Mouse (Mus musculus) intestine, embryonic 16.5 days (tissue): ENCODE data around the gene Sult4a1. TPM values are rescaled to one million over a fixed set of nuclear protein-coding genes. Genes with fewer than 3 reads are reported as not detected.

Source experiments
- ATAC-seq: fragments of 200-750 bp; cut with Nextera tagmentation; 2 replicates; pipeline ENCODE4 v1.8.0; 2017; ENCODE audit warnings: moderate TSS enrichment, moderate library complexity
- H3K27ac ChIP-seq: fragments of 300-500 bp; sonication (generic); 2 replicates; pipeline ENCODE4 v1.5.1; 2014; ENCODE audit warnings: mild to moderate bottlenecking, low read length
- H3K27me3 ChIP-seq: fragments of 300-500 bp; sonication (generic); replicated peaks from 2 replicates; pipeline ENCODE4 v1.6.1; 2014; ENCODE audit warnings: low read length, control low read depth, mixed read lengths; ENCODE audit not compliant: control insufficient read depth, insufficient read depth
- H3K36me3 ChIP-seq: fragments of 300-500 bp; sonication (generic); 2 replicates; pipeline ENCODE4 v1.6.1; 2014; ENCODE audit warnings: low read length, control low read depth; ENCODE audit not compliant: control insufficient read depth, insufficient read depth
- H3K4me1 ChIP-seq: fragments of 300-500 bp; sonication (generic); 2 replicates; pipeline ENCODE4 v1.6.1; 2014; ENCODE audit warnings: low read length, control low read depth, mixed read lengths; ENCODE audit not compliant: control insufficient read depth, insufficient read depth
- H3K4me2 ChIP-seq: fragments of 300-500 bp; sonication (generic); 2 replicates; pipeline ENCODE4 v1.6.1; 2014; ENCODE audit warnings: low read depth, low read length, control low read depth
- H3K4me3 ChIP-seq: fragments of 300-500 bp; sonication (generic); 2 replicates; pipeline ENCODE4 v1.5.1; 2014; ENCODE audit warnings: mild to moderate bottlenecking, low read length
- H3K9ac ChIP-seq: fragments of 300-500 bp; sonication (generic); 2 replicates; pipeline ENCODE4 v1.6.1; 2014; ENCODE audit warnings: low read depth, low read length
- H3K9me3 ChIP-seq: fragments of 300-500 bp; sonication (generic); 2 replicates; pipeline ENCODE4 v1.6.1; 2016; ENCODE audit warnings: low read length, control low read depth; ENCODE audit not compliant: control insufficient read depth
- WGBS: fragments of 180-500 bp; shearing (Covaris S2); extraction: QIAGEN DNeasy Blood & Tissue Kit; methylation state at CpG from one replicate; pipeline ENCODE4 v1.1.7; 2014; 5-methylcytosine and 5-hydroxymethylcytosine counted together
- polyA plus RNA-seq: library from polyadenylated mRNA; unstranded; fragments of >200 nt; fragmentation: Nextera tagmentation; extraction: Ambion mirVana; gene quantifications from 2 replicates; pipeline ENCODE4 v1.2.1, GENCODE M21; 2015

Sult4a1 gene
- 4.9 and 5.1 TPM in 2 replicates for polyA plus RNA-seq

DNA sequence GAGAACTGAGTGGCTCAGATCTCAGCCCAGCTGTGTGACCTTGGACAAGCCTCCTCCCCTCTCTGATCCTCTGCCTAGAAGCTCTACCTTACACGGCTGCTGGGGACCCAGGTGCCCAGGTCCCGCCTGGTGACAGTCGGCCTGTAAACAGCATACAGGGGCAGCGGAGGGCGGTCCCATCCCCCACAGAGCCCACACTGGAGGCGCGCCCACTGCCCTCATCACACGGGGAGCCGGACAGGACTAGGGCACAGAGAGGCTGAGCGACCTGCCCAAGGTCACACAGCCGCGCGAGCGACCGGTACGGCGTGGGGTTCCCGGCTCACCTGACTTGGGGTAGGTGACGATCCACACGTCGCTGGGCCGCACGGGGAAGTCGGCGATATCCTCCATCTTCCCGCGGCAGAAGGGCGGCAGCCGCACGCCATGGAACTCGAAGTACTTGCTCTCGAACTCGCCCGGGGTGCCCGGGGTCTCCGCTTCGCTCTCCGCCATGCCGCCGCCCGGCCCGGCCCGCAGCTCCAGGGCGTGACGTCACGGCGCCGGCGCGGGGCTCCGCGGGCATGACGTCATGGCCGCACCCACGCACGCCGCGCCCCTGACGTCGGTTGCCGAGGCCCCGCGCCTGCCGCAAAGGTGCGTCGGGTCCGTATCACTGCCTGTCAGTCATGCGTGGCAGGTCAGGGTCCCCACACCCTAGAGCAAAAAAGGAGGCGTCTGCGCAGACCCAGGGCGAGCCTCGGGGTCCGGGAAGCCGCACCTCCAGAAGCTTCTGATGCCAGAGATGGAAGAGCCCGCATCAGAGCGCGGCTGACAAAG, at the start of gene Sult4a1:
Gene Sult4a1 (minus strand): TSS at position 650 of the 819 bp plus-strand sequence.
- Histone ChIP-seq H3K36me3 (no peaks in the 10 kb centered on the region), H3K4me2 (peak within 1 kb of the TSS; percentile 91), H3K27ac (no peak within 1 kb of the TSS), H3K4me3 (peak within 1 kb of the TSS; percentile 59), H3K9ac (peak within 1 kb of the TSS; percentile 51), H3K27me3 (peaks cover 22% of the 10 kb centered on the region), H3K9me3 (no peaks in the 10 kb centered on the region), H3K4me1 (no peaks in the 10 kb centered on the region)
- WGBS = 1% methylated on average over 77 of the region's 77 CpGs
- ATAC-seq = no peak

DNA sequence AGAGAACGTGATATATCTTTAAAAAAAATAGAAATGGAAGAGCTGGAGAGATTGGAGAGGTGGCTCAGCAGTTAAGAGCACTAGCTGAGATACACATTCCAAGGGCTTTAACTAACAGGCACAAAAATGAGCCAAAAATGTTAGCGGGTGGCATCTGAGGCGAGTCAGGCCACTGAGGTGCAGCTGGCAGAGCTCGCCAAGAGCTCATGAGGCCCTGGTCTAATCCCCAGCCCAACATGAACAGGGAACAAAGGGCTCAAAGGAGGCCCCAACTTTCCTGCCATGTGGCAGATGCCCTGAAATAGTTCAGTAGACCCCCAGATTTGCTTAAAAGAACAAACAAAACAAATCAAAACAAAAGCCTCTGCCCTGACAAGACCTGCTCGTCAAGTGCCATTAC, 35.4 kb upstream of the Sult4a1 start:
- H3K27ac ChIP-seq = no peak overlapping the region
- no peak overlapping the region for H3K4me2 ChIP-seq
- H3K36me3 ChIP-seq = no peaks in the 10 kb centered on the region
- no peaks in the 10 kb centered on the region for H3K9me3 ChIP-seq
- H3K27me3 ChIP-seq = no peaks in the 10 kb centered on the region
- H3K9ac ChIP-seq = no peak overlapping the region
- H3K4me3 ChIP-seq = no peak overlapping the region
- ATAC-seq = no peak
- 59% methylated on average over 5 of the region's 5 CpGs for WGBS
- no peaks in the 10 kb centered on the region for H3K4me1 ChIP-seq

DNA sequence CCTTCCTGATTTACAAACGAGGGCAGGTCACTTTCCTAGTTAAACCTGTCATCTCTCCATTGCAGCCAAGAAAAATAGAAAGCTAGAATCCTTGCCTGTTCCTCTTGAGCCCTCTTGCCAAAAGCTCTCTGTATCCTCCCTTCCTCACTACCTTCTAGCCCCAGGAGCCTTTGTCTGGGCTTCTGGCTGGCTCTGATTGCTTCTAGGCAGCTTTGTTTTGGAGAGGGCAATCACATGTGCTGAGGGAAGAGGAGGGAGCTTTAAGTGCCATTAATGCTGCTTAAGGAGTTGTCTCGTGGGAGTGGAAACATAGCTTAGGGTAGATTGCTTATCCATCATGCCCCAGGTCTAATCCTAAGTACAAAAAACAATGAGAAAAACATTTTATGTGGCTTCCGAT, 34.6 kb upstream of the Sult4a1 start:
- H3K4me3 ChIP-seq = no peak overlapping the region
- no peak overlapping the region for H3K27ac ChIP-seq
- H3K9ac ChIP-seq = no peak overlapping the region
- H3K27me3 ChIP-seq = no peaks in the 10 kb centered on the region
- H3K4me1 ChIP-seq = no peaks in the 10 kb centered on the region
- no peaks in the 10 kb centered on the region for H3K9me3 ChIP-seq
- no peak overlapping the region for H3K4me2 ChIP-seq
- ATAC-seq = no peak
- 65% methylated on average over 3 of the region's 3 CpGs for WGBS
- no peaks in the 10 kb centered on the region for H3K36me3 ChIP-seq

DNA sequence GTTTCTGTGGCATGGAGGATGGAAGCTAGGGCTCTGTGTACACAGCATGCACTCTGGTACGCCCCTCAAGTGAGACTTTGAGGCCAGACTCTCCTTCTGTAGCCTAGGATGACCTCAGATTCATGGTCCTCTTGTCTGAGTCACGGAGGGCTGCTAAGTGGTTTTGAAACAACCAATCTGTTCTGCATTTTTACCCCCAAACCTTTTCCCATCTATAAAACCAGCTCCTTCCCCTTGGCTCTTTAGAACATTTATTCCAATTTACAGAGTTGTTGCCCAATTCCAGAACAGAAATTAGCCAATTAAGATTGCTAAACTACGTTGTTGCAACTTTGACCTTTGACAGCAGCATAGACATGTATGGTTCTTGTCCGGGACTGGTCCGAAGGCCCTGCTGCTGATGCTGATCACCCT, 34.0 kb upstream of the Sult4a1 start:
- no peak overlapping the region for H3K27ac ChIP-seq
- no peak for ATAC-seq
- WGBS = 78% methylated on average over 5 of the region's 5 CpGs

DNA sequence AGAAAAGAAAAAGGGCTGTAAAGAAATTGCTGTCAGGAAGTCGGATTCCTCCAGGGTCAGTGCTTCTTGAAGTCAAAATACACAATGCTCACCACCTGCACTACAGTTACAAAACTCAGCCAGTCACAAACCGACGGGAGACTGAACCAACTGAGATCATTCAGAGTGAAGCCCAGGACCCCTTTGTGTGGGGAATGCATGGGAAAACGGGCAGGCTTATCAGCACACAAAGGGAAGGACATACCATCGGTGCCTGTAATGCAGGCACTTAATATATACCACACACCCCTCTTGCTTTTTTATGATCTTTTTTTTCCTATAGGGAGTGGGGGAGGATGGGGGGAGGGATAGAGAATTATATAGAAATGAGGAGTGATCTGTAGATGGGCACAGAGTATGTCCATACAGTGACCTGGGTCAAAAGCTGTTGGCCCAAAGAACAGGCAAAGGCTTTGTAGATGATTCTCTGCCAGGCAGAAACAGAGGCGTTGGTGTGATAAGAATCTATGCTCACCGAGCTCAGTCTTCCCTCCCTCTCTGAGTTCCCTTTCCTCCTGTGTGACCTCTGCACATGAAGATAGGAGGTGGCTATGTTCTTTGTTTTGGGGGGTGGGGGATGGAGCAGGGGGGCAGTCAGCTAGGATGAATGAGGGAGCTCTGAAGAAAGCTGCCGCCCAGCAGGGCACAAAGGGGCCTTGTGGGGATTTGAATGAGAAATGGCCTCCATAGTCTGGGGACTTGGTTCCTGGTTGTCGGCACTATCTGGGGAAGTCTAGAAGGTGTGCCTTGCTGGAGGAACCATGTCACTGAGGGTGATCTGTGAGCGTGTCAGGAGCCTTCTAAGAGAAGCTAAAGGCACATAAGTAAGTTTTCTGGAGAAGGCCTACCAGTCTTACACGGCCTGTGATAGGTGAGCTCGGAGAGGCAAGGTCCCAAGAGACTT, 31.2 kb upstream of the Sult4a1 start:
- WGBS = 36% methylated on average over 12 of the region's 12 CpGs

More for the DNA sequence above, 34.0 kb upstream of the Sult4a1 start:
- no peak overlapping the region for H3K4me2 ChIP-seq
- H3K4me3 ChIP-seq = no peak overlapping the region
- H3K9me3 ChIP-seq = no peaks in the 10 kb centered on the region
- H3K27me3 ChIP-seq = no peaks in the 10 kb centered on the region
- no peaks in the 10 kb centered on the region for H3K4me1 ChIP-seq
- no peaks in the 10 kb centered on the region for H3K36me3 ChIP-seq
- no peak overlapping the region for H3K9ac ChIP-seq

DNA sequence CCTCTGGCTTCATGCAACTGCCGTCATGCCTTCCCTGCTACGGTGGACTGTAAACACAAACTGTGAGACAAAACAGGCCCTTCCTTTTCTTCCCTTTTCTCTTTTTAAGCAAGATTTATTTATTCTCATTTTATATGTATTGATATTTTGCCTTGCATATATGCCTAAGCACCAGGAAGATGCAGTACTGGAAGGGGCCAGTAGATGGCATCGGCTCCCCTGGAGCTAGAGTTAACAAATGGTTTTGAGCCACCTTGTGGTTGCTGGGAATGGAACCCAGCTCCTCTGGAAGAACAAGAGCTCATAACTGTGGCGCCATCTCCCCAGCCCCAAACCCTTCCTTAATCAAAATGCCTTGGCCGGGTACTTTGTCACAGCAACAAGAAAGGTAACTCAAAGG, 29.9 kb upstream of the Sult4a1 start:
- WGBS = 77% methylated on average over 5 of the region's 5 CpGs
- no peak for ATAC-seq
- no peaks in the 10 kb centered on the region for H3K9me3 ChIP-seq
- H3K4me3 ChIP-seq = no peak overlapping the region
- no peak overlapping the region for H3K9ac ChIP-seq
- H3K27me3 ChIP-seq = no peaks in the 10 kb centered on the region
- no peak overlapping the region for H3K4me2 ChIP-seq
- H3K4me1 ChIP-seq = no peaks in the 10 kb centered on the region
- H3K36me3 ChIP-seq = no peaks in the 10 kb centered on the region
- no peak overlapping the region for H3K27ac ChIP-seq

More for the DNA sequence above, 31.2 kb upstream of the Sult4a1 start:
- Histone ChIP-seq H3K27ac (no peak overlapping the region), H3K9ac (no peak overlapping the region), H3K36me3 (no peaks in the 10 kb centered on the region), H3K4me1 (no peaks in the 10 kb centered on the region), H3K27me3 (no peaks in the 10 kb centered on the region), H3K4me2 (no peak overlapping the region), H3K9me3 (no peaks in the 10 kb centered on the region), H3K4me3 (no peak overlapping the region)
- ATAC-seq = no peak

DNA sequence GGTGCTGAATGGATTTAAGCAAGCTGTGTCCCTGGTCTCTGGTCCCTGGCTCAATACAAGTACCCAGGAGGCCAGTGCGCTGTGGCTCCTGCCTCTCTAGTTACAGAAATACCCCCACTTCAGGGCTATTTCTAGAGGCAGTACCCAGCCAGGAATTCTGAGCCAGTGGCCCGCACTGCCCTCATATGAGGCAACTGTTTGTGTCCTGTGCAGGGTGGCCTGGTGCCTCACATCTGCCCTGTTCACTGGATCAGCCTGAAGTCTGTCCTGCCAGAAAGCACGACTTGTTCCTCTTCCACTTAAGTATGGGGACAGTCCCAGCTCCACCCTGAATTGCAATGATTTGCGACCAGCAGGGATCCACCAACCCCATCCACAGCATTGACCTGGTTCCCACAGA, 27.9 kb upstream of the Sult4a1 start:
- Histone ChIP-seq H3K4me2 (no peak overlapping the region), H3K36me3 (no peaks in the 10 kb centered on the region), H3K9ac (no peak overlapping the region), H3K27ac (no peak overlapping the region), H3K4me3 (no peak overlapping the region), H3K4me1 (no peaks in the 10 kb centered on the region), H3K9me3 (no peaks in the 10 kb centered on the region), H3K27me3 (no peaks in the 10 kb centered on the region)
- WGBS = 62% methylated on average over 4 of the region's 4 CpGs
- ATAC-seq = no peak

DNA sequence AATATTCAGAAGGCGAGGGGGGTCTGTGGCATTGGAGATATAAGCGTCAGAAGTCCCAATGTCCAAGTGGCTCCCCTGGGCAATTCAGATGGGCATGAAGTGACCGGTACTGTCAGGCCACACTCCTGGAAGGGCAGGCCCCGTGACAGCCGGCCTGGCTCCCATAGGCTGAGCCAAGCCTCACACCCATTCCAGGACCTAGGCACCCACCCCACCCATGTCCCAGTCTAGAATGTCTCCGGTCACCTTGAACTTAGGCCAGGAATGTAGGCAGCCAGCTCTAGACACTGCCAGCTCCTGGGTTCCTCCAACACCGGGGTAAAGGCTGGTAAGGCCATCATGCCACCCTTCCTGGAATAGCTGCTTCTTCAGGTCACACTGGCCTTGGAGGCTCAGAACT, 26.4 kb upstream of the Sult4a1 start:
- Histone ChIP-seq H3K9me3 (no peaks in the 10 kb centered on the region), H3K9ac (no peak overlapping the region), H3K4me1 (no peaks in the 10 kb centered on the region), H3K4me3 (no peak overlapping the region), H3K36me3 (no peaks in the 10 kb centered on the region), H3K27ac (no peak overlapping the region), H3K27me3 (no peaks in the 10 kb centered on the region), H3K4me2 (no peak overlapping the region)
- WGBS = 94% methylated on average over 7 of the region's 7 CpGs
- no peak for ATAC-seq

DNA sequence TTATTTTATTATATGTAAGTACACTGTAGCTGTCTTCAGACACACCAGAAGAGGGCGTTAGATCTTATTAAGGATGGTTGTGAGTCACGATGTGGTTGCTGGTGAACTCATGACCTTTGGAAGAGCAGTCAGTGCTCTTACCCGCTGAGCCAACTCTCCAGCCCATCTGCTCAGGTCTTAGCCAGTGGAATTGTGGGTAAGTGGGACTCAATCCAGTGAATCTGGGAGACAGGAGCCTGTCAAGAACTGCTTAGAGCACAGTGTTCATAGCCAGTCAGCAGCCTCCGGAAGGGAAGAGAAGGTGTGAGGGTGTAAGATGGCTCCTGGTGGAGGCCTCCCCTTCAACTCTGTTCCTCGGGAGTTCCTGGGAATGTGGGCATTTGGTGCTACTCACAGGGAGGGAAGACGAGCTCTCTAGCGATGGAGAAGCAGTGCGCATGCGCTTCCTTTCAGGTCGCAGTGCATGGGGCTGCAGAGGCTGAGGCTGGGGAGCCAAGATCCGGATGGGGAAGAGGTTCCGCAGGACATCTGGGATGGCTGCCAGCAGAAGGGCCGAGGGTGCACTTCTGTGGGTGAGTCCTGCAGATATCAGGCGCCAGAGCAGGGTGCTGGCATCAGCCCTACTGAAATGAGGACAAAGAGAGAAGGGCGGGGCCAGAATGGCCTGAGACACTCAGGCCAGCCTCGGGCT, 25.7 kb upstream of the Sult4a1 start:
- Histone ChIP-seq H3K27ac (no peak overlapping the region), H3K36me3 (no peaks in the 10 kb centered on the region), H3K9ac (no peak overlapping the region), H3K4me2 (no peak overlapping the region), H3K4me3 (no peak overlapping the region), H3K9me3 (no peaks in the 10 kb centered on the region), H3K27me3 (no peaks in the 10 kb centered on the region), H3K4me1 (no peaks in the 10 kb centered on the region)
- 55% methylated on average over 16 of the region's 16 CpGs for WGBS
- ATAC-seq = no peak
